Mouse (Mus musculus) heart, embryonic 11.5 days (tissue): ENCODE measurements around the gene Tjp1. TPM values are rescaled to one million over a fixed set of nuclear protein-coding genes. Genes with fewer than 3 reads are reported as not detected.

ENCODE experiments used
- ATAC-seq: fragments of 200-750 bp; cut with Nextera tagmentation; replicated peaks from 2 replicates; pipeline ENCODE4 v1.8.0; 2017; ENCODE audit warnings: moderate library complexity; ENCODE audit not compliant: insufficient number of reproducible peaks, low FRiP score, low TSS enrichment
- H3K27ac ChIP-seq: fragments of 300-500 bp; sonication (generic); 2 replicates; pipeline ENCODE4 v1.5.1; 2014; ENCODE audit warnings: mild to moderate bottlenecking, low read depth, low read length
- H3K27me3 ChIP-seq: fragments of 300-500 bp; sonication (generic); 2 replicates; pipeline ENCODE4 v1.6.1; 2014; ENCODE audit warnings: mild to moderate bottlenecking, low read length, mixed read lengths; ENCODE audit not compliant: control insufficient read depth, insufficient read depth
- H3K36me3 ChIP-seq: fragments of 300-500 bp; sonication (generic); 2 replicates; pipeline ENCODE4 v1.6.1; 2014; ENCODE audit warnings: mild to moderate bottlenecking, low read length, moderate library complexity, mixed read lengths; ENCODE audit not compliant: control insufficient read depth, insufficient read depth
- H3K4me1 ChIP-seq: fragments of 300-500 bp; sonication (generic); 2 replicates; pipeline ENCODE4 v1.6.1; 2014; ENCODE audit warnings: low read length; ENCODE audit not compliant: control insufficient read depth, insufficient read depth
- H3K4me2 ChIP-seq: fragments of 300-500 bp; sonication (generic); 2 replicates; pipeline ENCODE4 v1.6.1; 2014; ENCODE audit warnings: mild to moderate bottlenecking, moderate library complexity
- H3K4me3 ChIP-seq: fragments of 300-500 bp; sonication (generic); 2 replicates; pipeline ENCODE4 v1.5.1; 2014; ENCODE audit warnings: low read depth, low read length
- H3K9ac ChIP-seq: fragments of 300-500 bp; sonication (generic); 2 replicates; pipeline ENCODE4 v1.6.1; 2014; ENCODE audit warnings: mild to moderate bottlenecking, low read depth, low read length, moderate library complexity
- H3K9me3 ChIP-seq: fragments of 300-500 bp; sonication (generic); replicated peaks from 2 replicates; pipeline ENCODE4 v1.6.1; 2016; ENCODE audit warnings: low read length; ENCODE audit not compliant: control insufficient read depth
- WGBS: fragments of 180-500 bp; shearing (Covaris S2); extraction: QIAGEN DNeasy Blood & Tissue Kit; methylation state at CpG from one replicate; pipeline ENCODE4 v1.1.7; 2014; ENCODE audit not compliant: insufficient replicate concordance; 5-methylcytosine and 5-hydroxymethylcytosine counted together
- polyA plus RNA-seq: library from polyadenylated mRNA; unstranded; fragments of >200 nt; fragmentation: Nextera tagmentation; extraction: Ambion mirVana; gene quantifications from 2 replicates; pipeline ENCODE4 v1.2.1, GENCODE M21; 2014

Gene Tjp1
- polyA plus RNA-seq, 1 experiment from 2014 or later: 13.3 TPM

DNA sequence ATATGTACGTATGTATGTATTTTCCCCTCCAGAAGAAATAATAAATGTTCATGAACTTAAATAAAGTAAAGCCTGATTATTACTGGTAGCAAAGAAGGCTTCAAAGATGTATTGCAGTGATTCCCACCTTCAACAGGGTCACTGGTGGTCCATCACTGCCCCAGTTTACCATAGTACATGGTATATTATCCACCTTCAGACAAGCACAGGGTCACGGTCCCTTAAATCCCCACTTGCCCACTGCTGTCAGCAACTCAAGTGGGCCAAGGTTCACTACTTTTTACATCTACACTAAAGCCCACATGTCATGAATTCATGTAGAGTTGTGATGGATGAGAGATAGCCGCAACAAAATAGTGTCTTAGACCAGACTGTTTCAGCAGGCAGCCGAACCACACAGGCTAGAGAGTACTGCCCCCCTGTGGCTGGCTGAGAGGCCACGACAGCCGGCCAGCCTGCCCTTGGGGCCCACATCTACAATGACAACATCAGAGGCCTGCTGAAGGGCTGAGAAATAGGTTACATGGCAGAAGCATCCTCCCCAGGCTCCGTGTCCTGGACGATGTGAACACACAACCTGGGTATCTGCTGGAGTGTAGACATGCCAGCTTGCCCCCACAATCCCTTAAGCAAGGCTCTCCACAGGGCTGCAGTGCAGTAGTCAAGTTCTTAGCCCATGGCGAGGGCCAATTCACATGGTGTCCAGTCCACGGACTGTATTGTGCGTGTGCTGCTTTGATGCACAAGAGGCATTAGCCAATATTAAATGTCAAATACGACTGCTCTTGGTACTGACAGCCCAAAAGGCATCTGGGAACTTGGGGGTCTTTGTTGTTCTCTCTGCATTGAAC lies 29.6 kb downstream of the Tjp1 start:
- Histone ChIP-seq H3K4me3 (no peak overlapping the region), H3K36me3 (no peaks in the 10 kb centered on the region), H3K4me1 (peaks cover 3% of the 10 kb centered on the region; the same call in 1 of the 2 replicates), H3K9me3 (no peaks in the 10 kb centered on the region), H3K27me3 (no peaks in the 10 kb centered on the region), H3K9ac (no peak overlapping the region), H3K4me2 (no peak overlapping the region), H3K27ac (no peak overlapping the region)
- peak; percentile 61; the same call in 1 of the 2 replicates for ATAC-seq
- 47% methylated on average over 12 of the region's 12 CpGs for WGBS

DNA sequence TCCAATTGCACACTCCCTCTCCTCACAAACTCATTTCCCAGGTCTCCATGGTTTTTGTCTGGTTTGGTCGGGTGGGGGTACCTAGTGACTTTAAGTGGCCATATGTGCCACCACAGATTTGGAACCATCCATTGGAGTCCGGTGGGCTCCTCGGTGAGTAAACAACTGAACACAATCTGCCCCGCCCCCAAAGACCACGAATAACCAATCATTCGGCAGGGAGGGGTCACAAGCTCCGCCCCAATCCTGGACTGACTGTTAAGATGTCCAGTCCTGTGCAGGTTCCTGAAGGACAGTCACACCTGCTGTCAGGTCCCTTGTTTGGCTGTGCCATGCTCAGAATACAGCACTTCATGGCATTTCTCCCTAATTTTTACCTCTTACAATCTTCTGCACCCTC lies 37.1 kb downstream of the Tjp1 start:
- no peak overlapping the region for H3K4me2 ChIP-seq
- 0 out of 2 replicates have a peak, but pooled peaks cover 6% of the 10 kb centered on the region for H3K4me1 ChIP-seq
- 77% methylated on average over 7 of the region's 7 CpGs for WGBS
- no peak overlapping the region for H3K9ac ChIP-seq
- no peak overlapping the region for H3K27ac ChIP-seq
- no peak overlapping the region for H3K4me3 ChIP-seq
- no peaks in the 10 kb centered on the region for H3K36me3 ChIP-seq
- H3K27me3 ChIP-seq: no peaks in the 10 kb centered on the region
- no peak for ATAC-seq
- H3K9me3 ChIP-seq: no peaks in the 10 kb centered on the region

DNA sequence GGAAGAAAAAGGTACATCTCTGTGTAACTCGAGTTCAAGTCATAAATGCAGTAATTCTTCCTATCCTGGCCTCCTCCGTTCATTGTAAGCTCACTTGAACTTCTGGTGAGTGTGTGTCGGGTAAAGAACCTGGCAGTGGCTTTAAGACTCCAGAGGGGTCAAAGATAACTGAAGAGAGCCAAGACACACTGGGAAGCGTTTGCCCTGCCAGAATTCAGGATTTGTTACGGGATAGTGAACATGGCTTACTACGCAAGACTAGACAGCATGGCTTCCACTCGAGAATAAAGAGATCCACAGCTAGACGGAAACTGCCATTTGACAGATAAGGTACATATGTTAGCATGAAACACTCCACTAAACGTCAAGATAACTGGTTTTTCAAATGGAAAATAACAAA lies 37.8 kb downstream of the Tjp1 start:
- Histone ChIP-seq H3K36me3 (no peaks in the 10 kb centered on the region), H3K9ac (no peak overlapping the region), H3K4me2 (no peak overlapping the region), H3K27ac (no peak overlapping the region), H3K9me3 (no peaks in the 10 kb centered on the region), H3K4me1 (0 out of 2 replicates have a peak, but pooled peaks cover 6% of the 10 kb centered on the region), H3K4me3 (no peak overlapping the region), H3K27me3 (no peaks in the 10 kb centered on the region)
- WGBS: 61% methylated on average over 9 of the region's 9 CpGs
- ATAC-seq: no peak

DNA sequence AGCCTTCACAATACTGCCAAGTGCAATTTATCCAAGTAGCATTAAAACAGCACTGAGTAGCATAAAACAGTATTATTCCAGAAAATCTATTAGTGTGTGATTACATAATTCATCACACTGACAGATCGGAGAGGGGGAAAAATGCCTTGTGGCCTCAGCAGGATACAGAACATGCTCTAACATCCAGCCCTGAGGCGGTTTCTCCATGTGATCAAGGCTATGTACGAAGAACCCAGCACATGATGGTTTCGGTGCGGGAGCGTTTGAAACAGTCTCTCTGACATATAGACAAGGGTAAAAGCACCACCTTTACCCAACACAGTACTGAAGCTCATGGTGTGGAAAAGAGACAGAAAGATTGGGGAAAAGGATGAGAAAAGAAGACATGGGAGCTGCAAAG lies 38.4 kb downstream of the Tjp1 start:
- H3K9me3 ChIP-seq: no peaks in the 10 kb centered on the region
- H3K4me3 ChIP-seq: no peak overlapping the region
- no peak overlapping the region for H3K4me2 ChIP-seq
- H3K27me3 ChIP-seq: no peaks in the 10 kb centered on the region
- no peak for ATAC-seq
- 0 out of 2 replicates have a peak, but pooled peaks cover 8% of the 10 kb centered on the region for H3K4me1 ChIP-seq
- no peak overlapping the region for H3K27ac ChIP-seq
- H3K36me3 ChIP-seq: no peaks in the 10 kb centered on the region
- no peak overlapping the region for H3K9ac ChIP-seq
- 93% methylated on average over 6 of the region's 6 CpGs for WGBS

DNA sequence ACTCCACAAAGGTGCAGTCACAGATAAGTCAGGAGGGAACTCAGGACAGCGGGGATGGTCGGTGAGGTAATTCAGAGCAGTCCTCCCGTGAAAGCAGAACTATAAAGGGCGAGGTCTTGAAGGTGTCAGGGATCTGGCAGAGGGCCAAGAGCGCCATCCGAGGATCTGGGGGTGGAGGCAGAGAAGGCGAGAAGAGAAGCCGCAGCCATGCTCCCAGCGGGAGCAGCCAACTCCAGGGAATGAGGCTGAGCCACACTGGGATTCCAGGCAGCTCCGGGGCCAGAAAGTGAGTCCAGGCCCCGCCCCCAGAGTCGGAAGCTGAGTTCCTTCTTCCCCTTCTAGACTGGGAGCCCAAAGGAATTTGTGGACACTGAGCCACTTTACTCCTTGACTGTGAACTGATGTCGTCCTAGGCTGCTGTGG lies 41.3 kb downstream of the Tjp1 start:
- no peaks in the 10 kb centered on the region for H3K9me3 ChIP-seq
- H3K4me3 ChIP-seq: peak overlapping the region; percentile 30
- no peaks in the 10 kb centered on the region for H3K36me3 ChIP-seq
- peak overlapping the region; percentile 68 for H3K4me2 ChIP-seq
- no peaks in the 10 kb centered on the region for H3K27me3 ChIP-seq
- H3K27ac ChIP-seq: no peak overlapping the region; the same call in 1 of the 2 replicates
- peak overlapping the region; percentile 58; the same call in 1 of the 2 replicates for H3K9ac ChIP-seq
- peaks cover 17% of the 10 kb centered on the region; the same call in 1 of the 2 replicates for H3K4me1 ChIP-seq
- peak; percentile 63 for ATAC-seq
- whole genome bisulfite sequencing: 2% methylated on average over 13 of the region's 13 CpGs

DNA sequence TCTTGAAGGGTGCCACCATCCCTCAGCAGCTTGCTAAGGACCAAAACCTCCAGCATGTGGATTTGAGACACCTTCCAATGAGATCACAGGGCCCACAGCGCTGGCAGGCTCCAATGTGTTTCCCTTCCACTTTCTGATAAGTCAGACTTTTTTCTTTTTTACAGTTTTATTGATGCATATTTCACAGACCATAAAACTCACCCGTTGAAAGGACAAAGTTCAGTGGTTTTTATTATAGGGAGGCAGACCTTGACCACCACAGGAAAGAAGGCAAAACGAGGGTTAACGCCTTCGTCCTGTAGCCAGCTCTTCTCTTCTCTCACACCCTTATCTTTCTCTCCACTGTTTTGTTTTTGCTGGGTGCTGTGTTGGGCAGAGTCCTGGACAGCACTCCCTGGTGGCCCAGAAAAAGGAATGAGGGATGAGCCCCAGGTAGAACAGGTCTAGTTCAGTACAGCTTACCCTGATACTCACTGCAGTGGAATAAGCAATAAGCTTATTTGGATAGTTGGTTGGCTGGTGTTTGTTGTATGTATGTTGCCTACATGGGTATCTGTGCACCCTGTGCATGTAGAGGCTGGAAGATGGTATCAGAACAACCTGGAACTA lies 43.3 kb downstream of the Tjp1 start:
- no peak for ATAC-seq
- no peak overlapping the region for H3K27ac ChIP-seq
- 41% methylated on average over 5 of the region's 5 CpGs for WGBS
- H3K9me3 ChIP-seq: no peaks in the 10 kb centered on the region
- no peak overlapping the region for H3K4me3 ChIP-seq
- H3K4me2 ChIP-seq: no peak overlapping the region
- H3K9ac ChIP-seq: no peak overlapping the region
- H3K36me3 ChIP-seq: no peaks in the 10 kb centered on the region
- H3K27me3 ChIP-seq: no peaks in the 10 kb centered on the region
- H3K4me1 ChIP-seq: peaks cover 17% of the 10 kb centered on the region; the same call in 1 of the 2 replicates

DNA sequence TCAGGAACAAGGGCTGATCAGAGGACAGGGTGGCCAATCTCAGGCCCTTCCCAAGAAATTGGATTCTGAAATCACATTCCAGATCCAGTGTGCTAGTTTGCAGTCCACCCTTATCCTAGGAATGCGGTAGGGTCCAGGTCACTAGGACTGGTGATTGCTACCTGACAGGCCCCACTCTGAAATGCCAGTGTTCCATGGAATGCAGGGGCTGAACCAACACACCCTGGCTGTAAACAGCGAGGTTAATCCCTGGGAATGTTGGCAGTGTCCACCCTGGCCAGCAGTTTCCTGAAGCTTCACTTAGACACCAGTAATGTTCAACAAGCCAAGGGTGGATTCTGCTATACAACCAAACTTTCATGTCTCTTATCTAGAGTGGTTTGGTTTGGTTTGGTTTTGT lies 45.4 kb downstream of the Tjp1 start:
- no peaks in the 10 kb centered on the region for H3K9me3 ChIP-seq
- ATAC-seq: no peak
- H3K36me3 ChIP-seq: no peaks in the 10 kb centered on the region
- 28% methylated on average over 2 of the region's 2 CpGs for WGBS
- no peak overlapping the region for H3K4me2 ChIP-seq
- no peak overlapping the region for H3K9ac ChIP-seq
- no peaks in the 10 kb centered on the region for H3K27me3 ChIP-seq
- no peak overlapping the region for H3K27ac ChIP-seq
- H3K4me3 ChIP-seq: no peak overlapping the region
- H3K4me1 ChIP-seq: peaks cover 17% of the 10 kb centered on the region; the same call in 1 of the 2 replicates

DNA sequence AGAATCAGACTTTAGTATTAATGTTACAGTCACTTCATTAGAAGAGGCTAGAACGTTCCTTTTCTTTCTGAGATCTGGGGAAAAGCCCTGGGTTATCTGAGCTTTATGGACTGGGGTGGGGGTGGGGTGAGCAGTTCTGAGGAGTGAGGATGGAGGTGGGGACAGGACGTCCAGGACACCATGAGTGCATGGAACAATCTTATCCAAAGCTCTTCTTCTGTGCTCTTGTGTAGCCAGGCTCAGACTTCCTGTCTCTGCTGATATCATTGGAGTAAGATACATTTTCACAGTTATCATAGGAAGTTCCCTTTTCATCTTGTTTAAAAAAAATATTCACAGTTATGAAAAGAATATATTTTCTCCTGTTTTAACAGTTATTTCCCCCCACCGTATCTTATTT lies 55.5 kb downstream of the Tjp1 start:
- H3K9me3 ChIP-seq: no peaks in the 10 kb centered on the region
- WGBS: 38% methylated on average over 3 of the region's 3 CpGs
- H3K4me3 ChIP-seq: no peak overlapping the region
- H3K9ac ChIP-seq: no peak overlapping the region
- no peak overlapping the region for H3K4me2 ChIP-seq
- peaks cover 14% of the 10 kb centered on the region for H3K4me1 ChIP-seq
- no peak; the same call in 1 of the 2 replicates for ATAC-seq
- 0 out of 2 replicates have a peak overlapping the region, but pooled peaks have one; percentile 2 for H3K27ac ChIP-seq
- H3K27me3 ChIP-seq: no peaks in the 10 kb centered on the region
- H3K36me3 ChIP-seq: no peaks in the 10 kb centered on the region
